Mouse (Mus musculus): ENCODE data around the gene Rnf180.

GRCm38 (mm10) chr13:105134397-105134796 lies 160.2 kb downstream of the Rnf180 start:
- TF ChIP-seq FLI1 (IDR thresholded peaks at IDR 0.05; ENCODE audit: low read length), result no peak
- TF ChIP-seq GATA1 (IDR thresholded peaks at IDR 0.05; ENCODE audit: borderline replicate concordance, low read length), result no peak
